Comparison of ENCODE assay signal across 10 mouse cellular contexts in the genomic region with DNA sequence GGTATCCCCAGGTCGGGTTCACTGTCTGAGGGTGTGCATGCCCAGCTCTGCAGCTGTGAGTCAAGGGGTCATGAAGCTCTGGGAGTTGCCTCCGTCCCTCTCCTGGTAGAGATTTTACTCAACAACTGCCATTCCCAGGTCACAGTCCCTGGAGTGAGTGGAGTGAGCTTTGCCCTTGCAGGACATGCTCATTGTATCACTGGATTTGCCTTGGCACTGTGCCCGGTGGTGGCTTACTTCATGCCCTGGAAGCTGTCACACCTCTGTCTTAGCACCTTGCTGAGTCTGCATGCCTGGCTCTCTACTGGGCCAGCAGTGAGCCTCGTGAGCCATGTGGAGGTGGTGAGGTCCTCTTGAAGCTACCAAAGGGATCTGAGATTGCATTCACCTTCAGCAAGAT.
DNase-seq lines count a peak whose midpoint lies in the region; ATAC-seq and TF ChIP-seq lines count a peak whose summit lies in the region.
"Had no signal": no experiment of that assay in that cellular context is flagged by ENCODE, and none has a peak within 500 bp of the region (broad histone marks: within the 10 kb centered on the region; RNA-seq: fewer than 3 reads in every experiment).

No protein-coding gene starts in this region.

- H3K27ac ChIP-seq in hindbrain, postnatal 0 days = no peak overlapping the region
- no peak overlapping the region for H3K27ac ChIP-seq in midbrain, embryonic 14.5 days (replicated peaks; ENCODE audit: low read depth, low read length)
- H3K27ac ChIP-seq: midbrain, embryonic 10.5 days had no signal

- no peaks in the 10 kb centered on the region for H3K9me3 ChIP-seq in hindbrain, postnatal 0 days (ENCODE audit: low read length)
- no peaks in the 10 kb centered on the region for H3K9me3 ChIP-seq in midbrain, embryonic 14.5 days (ENCODE audit: control insufficient read depth, low read length)
- H3K9me3 ChIP-seq: midbrain, embryonic 10.5 days had no signal

- H3K36me3 ChIP-seq in hindbrain, postnatal 0 days (ENCODE audit: insufficient read depth, low read length) = no peaks in the 10 kb centered on the region
- H3K36me3 ChIP-seq in midbrain, embryonic 14.5 days (ENCODE audit: control insufficient read depth, insufficient read depth, low read length) = no peaks in the 10 kb centered on the region
- H3K36me3 ChIP-seq: midbrain, embryonic 10.5 days had no signal

- intact Hi-C loops in heart, postnatal 25 days (cut with DNase I) = loop anchor here (5.0 kb wide), 1 partner anchor 33 kb away; no protein-coding TSS in a partner anchor

- H3K4me3 ChIP-seq in hindbrain, postnatal 0 days (ENCODE audit: low read length) = no peak overlapping the region
- no peak overlapping the region for H3K4me3 ChIP-seq in midbrain, embryonic 14.5 days (replicated peaks; ENCODE audit: low read depth, low read length)
- H3K4me3 ChIP-seq: midbrain, embryonic 10.5 days had no signal

- ATAC-seq in hindbrain, postnatal 0 days = no peak
- no peak for ATAC-seq in midbrain, embryonic 14.5 days (ENCODE audit: low FRiP score, low TSS enrichment)
- ATAC-seq: inflammation-experienced regulatory T-cells, adult 6 months had no signal

- H3K4me1 ChIP-seq in hindbrain, postnatal 0 days (ENCODE audit: insufficient read depth, low read length) = peaks cover 2% of the 10 kb centered on the region; the same call in 1 of the 2 replicates
- peaks cover 9% of the 10 kb centered on the region for H3K4me1 ChIP-seq in midbrain, embryonic 14.5 days (ENCODE audit: control insufficient read depth, insufficient read depth, low read length)

- DNase-seq in adrenal gland, adult 2 months = peak; percentile 49
- peak; percentile 73 for DNase-seq in adrenal gland, postnatal 14 days
- DNase-seq in heart, postnatal 25 days (ENCODE audit: low spot score) = peak; percentile 24
- peak; percentile 69 to 77 for DNase-seq in kidney, postnatal 4 days
- DNase-seq in hindbrain, postnatal 0 days (ENCODE audit: low spot score) = no peak
- DNase-seq in right cerebral cortex, postnatal 4 days = no peak
- no peak for DNase-seq in T-cell, adult 2 months (ENCODE audit: low spot score)
- DNase-seq in midbrain, embryonic 14.5 days = no peak

- 80% methylated on average over 4 of the region's 4 CpGs for WGBS in hindbrain, postnatal 0 days
- WGBS in midbrain, embryonic 14.5 days = 85% methylated on average over 4 of the region's 4 CpGs

- H3K4me2 ChIP-seq in hindbrain, postnatal 0 days (ENCODE audit: low read depth, low read length) = no peak overlapping the region
- no peak overlapping the region for H3K4me2 ChIP-seq in midbrain, embryonic 14.5 days (ENCODE audit: low read length)

- H3K9ac ChIP-seq in hindbrain, postnatal 0 days (replicated peaks; ENCODE audit: low read length) = no peak overlapping the region
- no peak overlapping the region for H3K9ac ChIP-seq in midbrain, embryonic 14.5 days (replicated peaks; ENCODE audit: low read length)

- no peak for TF ChIP-seq CTCF in hindbrain, postnatal 0 days (IDR thresholded peaks at IDR 0.05; ENCODE audit: low read depth)

- no peaks in the 10 kb centered on the region for H3K27me3 ChIP-seq in hindbrain, postnatal 0 days (ENCODE audit: insufficient read depth, low read length)
- H3K27me3 ChIP-seq in midbrain, embryonic 14.5 days (ENCODE audit: control insufficient read depth, insufficient read depth, low read length) = no peaks in the 10 kb centered on the region

Comparison
In these comparisons a context has a peak if more than half of its experiments do, and no peak if none do; other contexts are left out.
1. DNase-seq: peak in adrenal gland, adult 2 months (single experiment), adrenal gland, postnatal 14 days (single experiment), heart, postnatal 25 days (single experiment) and kidney, postnatal 4 days (2 of 2); none in hindbrain, postnatal 0 days (single experiment), right cerebral cortex, postnatal 4 days (single experiment), T-cell, adult 2 months (single experiment) and midbrain, embryonic 14.5 days (single experiment).